Mouse (Mus musculus): Measurements from ENCODE around the gene Ssr2. TPM values are rescaled to one million over a fixed set of nuclear protein-coding genes. Genes with fewer than 3 reads are reported as not detected.

Gene Ssr2
- total and polyA plus RNA-seq, 3 experiments, result 346 to 377 (median 364) TPM

DNA sequence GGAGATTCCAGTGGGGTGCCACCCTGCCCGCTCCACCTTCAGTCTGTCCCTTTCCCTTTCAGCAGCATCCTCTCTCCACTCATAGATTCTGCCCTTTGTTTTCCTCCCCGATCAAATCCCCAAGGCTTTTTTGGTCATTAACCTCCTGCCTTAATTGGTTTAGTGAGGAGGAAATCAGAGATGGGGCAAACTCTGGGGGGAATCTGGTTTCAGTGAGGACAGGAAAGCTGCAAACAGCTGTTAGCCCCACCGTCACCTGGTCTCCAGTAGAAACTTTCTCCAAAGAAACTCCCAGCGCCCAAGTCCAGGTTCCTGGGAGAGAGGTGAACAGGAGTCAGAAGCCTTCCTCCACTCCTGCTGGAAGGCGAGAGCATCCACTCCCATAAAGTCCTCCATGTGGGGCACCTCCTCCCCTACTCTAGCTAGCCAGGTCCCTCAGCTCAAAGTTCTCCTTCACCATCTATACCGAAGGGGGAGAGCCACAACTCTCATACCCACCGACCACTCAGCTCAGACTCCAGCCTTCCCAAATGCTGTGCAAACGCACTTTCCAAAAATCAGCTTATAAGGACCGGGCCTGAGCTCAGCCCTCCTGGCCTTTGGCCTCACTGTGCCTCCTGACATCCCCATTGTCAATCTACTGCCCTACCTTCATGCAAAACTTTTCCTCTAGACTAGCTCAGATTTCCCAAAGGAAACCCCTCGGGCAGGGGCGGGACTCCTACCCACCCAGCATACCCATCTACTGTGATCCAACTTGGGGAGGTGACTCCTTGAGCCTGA, 45.4 kb upstream of the Ssr2 start:
- peaks cover 20 to 53% of the 10 kb centered on the region in 2 experiments for H3K4me1 ChIP-seq (ENCODE audit: control insufficient read depth in 1 of 2, insufficient read depth in 2 of 2)
- no peaks in the 10 kb centered on the region for H3K79me2 ChIP-seq (replicated peaks; ENCODE audit: control insufficient read depth, extremely low read depth, insufficient read depth, poor library complexity, severe bottlenecking)
- H3K27me3 ChIP-seq (replicated peaks), result peaks cover 9% of the 10 kb centered on the region
- no peak for TF ChIP-seq TBP (conservative IDR thresholded peaks at IDR 0.05; ENCODE audit: low read depth, low read length)
- in situ Hi-C loops (cut with MboI; ENCODE audit: low pct_ligation_motif_present, low pct_unique_long_range_greater_than_20kb, low sequenced_read_pairs), result no loop called here
- H3K4me2 ChIP-seq (ENCODE audit: insufficient read depth, low read depth, poor library complexity, severe bottlenecking), result peak overlapping the region; percentile 92
- peaks cover 0 to 17% of the 10 kb centered on the region in 2 experiments for H3K36me3 ChIP-seq (replicated peaks in 1 of 2; ENCODE audit: control insufficient read depth in 1 of 2, insufficient read depth in 1 of 2, low read length in 1 of 2)
- H3K27ac ChIP-seq (ENCODE audit: insufficient read depth, low read depth), result no peak overlapping the region
- H3K9me3 ChIP-seq (replicated peaks; ENCODE audit: low read length), result no peaks in the 10 kb centered on the region
- dilution Hi-C loops (cut with MboI; ENCODE audit: extremely low pct_ligation_motif_present, extremely low pct_unique_long_range_greater_than_20kb, low sequenced_read_pairs), result no loop called here
- DNase-seq (ENCODE audit: extremely low read depth), result no peak
- peak overlapping the region; percentile 95; the same call in 1 of the 2 replicates for H3K9ac ChIP-seq (ENCODE audit: insufficient read depth, low read depth)
- peak overlapping the region in 2 of 3 experiments; percentile 59 to 79 for H3K4me3 ChIP-seq (replicated peaks in 1 of 3; ENCODE audit: low read depth in 2 of 3, low read length in 2 of 3, poor library complexity in 1 of 3)

DNA sequence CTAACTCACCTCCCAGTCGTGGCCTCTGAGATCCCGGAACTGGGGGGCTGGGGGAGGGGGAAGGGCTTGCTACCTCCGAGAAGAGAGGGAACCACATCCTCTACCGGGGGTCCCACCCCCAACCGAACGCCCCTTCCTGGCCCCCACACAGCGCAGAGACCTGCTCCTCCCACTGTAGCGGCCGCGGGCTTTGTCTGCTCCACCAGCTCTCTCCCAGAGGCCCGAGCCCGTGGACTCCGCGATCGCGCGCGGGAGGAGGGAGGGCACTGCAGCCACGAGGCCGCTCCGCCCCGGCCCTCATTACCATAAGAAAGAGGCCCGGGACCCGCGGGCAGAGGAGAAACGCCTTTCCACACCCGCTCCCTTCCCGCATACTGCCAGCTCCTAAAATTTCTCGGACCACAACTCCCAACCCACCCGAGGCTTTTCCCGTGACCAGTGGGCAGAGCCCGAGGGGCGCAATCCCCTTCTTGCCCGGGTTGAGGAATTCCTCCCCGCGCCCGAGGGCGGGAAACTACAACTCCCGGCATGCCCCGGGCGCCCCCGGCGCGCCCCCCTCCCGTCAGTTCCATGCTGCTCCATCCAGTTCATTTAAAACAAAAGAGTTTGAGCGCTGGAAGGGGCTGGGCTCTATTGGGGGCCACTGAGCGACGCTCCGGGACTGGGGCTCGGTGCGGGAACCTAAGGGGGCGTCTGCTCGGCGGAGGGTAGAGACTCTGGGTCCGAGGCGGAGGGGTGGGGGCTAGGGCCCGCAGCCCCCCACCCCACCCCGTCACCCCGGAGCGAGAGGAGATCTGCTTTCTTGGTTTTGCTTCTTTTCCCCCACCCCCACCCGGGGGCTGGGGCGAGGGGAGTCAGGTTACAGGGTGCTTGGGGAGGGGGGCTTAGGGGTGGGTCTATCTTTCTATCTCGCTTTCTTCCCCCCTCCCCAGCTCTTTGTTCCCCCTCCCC, 44.1 kb upstream of the Ssr2 start:
- peak overlapping the region; percentile 90 for H3K4me2 ChIP-seq (ENCODE audit: insufficient read depth, low read depth, poor library complexity, severe bottlenecking)
- peak overlapping the region; percentile 59 to 84 (median 79) for H3K4me3 ChIP-seq (replicated peaks in 1 of 3; ENCODE audit: low read depth in 2 of 3, low read length in 2 of 3, poor library complexity in 1 of 3)
- dilution Hi-C loops (cut with MboI; ENCODE audit: extremely low pct_ligation_motif_present, extremely low pct_unique_long_range_greater_than_20kb, low sequenced_read_pairs) (no loop called here), in situ Hi-C loops (cut with MboI; ENCODE audit: low pct_ligation_motif_present, low pct_unique_long_range_greater_than_20kb, low sequenced_read_pairs) (no loop called here)
- H3K4me1 ChIP-seq (ENCODE audit: control insufficient read depth in 1 of 2, insufficient read depth in 2 of 2), result peaks cover 20 to 48% of the 10 kb centered on the region in 2 experiments
- peaks cover 9% of the 10 kb centered on the region for H3K27me3 ChIP-seq (replicated peaks)
- H3K9me3 ChIP-seq (replicated peaks; ENCODE audit: low read length), result no peaks in the 10 kb centered on the region
- peak overlapping the region; percentile 95 for H3K9ac ChIP-seq (ENCODE audit: insufficient read depth, low read depth)
- peak; percentile 61 for DNase-seq (ENCODE audit: extremely low read depth)
- peak overlapping the region; percentile 26; the same call in 1 of the 2 replicates for H3K27ac ChIP-seq (ENCODE audit: insufficient read depth, low read depth)
- peaks cover 7 to 23% of the 10 kb centered on the region in 2 experiments for H3K36me3 ChIP-seq (replicated peaks in 1 of 2; ENCODE audit: control insufficient read depth in 1 of 2, insufficient read depth in 1 of 2, low read length in 1 of 2)
- H3K79me2 ChIP-seq (replicated peaks; ENCODE audit: control insufficient read depth, extremely low read depth, insufficient read depth, poor library complexity, severe bottlenecking), result no peaks in the 10 kb centered on the region
- TF ChIP-seq HCFC1 (IDR thresholded peaks at IDR 0.05; ENCODE audit: low read depth, low read length) (peak; percentile 98), PAX5 (IDR thresholded peaks at IDR 0.05; ENCODE audit: low read length) (no peak), KAT2A (IDR thresholded peaks at IDR 0.05; ENCODE audit: insufficient replicate concordance, low read length) (peak; percentile 80; the same call in 1 of the 2 replicates), ELF1 (IDR thresholded peaks at IDR 0.05; ENCODE audit: low read depth, low read length) (peak; percentile 79), USF2 (conservative IDR thresholded peaks at IDR 0.05; ENCODE audit: low read depth, low read length) (no peak), ZNF384 (IDR thresholded peaks at IDR 0.05; ENCODE audit: low read depth, low read length) (no peak), SIN3A (IDR thresholded peaks at IDR 0.05; ENCODE audit: low read length) (peak; percentile 95), USF1 (IDR thresholded peaks at IDR 0.05; ENCODE audit: low read depth, low read length) (no peak), CTCF (conservative IDR thresholded peaks at IDR 0.05 in 1 of 2, IDR thresholded peaks at IDR 0.05 in 1 of 2; ENCODE audit: low read depth in 2 of 2, low read length in 2 of 2) (0 out of 4 replicates have a peak, but pooled peaks of 1 of the 2 experiments have one; percentile 2), MAFK (IDR thresholded peaks at IDR 0.05; ENCODE audit: insufficient replicate concordance, low read length) (no peak), ETS1 (conservative IDR thresholded peaks at IDR 0.05; ENCODE audit: low read depth, low read length) (0 out of 2 replicates have a peak, but pooled peaks have one; percentile 20), CHD1 (IDR thresholded peaks at IDR 0.05; ENCODE audit: low read depth, low read length) (no peak), E2F4 (IDR thresholded peaks at IDR 0.05; ENCODE audit: insufficient replicate concordance, low read depth, low read length) (no peak; the same call in 1 of the 2 replicates), JUND (conservative IDR thresholded peaks at IDR 0.05; ENCODE audit: low read depth, low read length) (no peak), MAX (IDR thresholded peaks at IDR 0.05; ENCODE audit: low read length) (no peak), IRF4 (IDR thresholded peaks at IDR 0.05; ENCODE audit: low read depth, low read length) (peak; percentile 12; the same call in 1 of the 2 replicates), NELFE (IDR thresholded peaks at IDR 0.05; ENCODE audit: low read depth, low read length) (peak; percentile 56), SMC3 (IDR thresholded peaks at IDR 0.05; ENCODE audit: low read depth, low read length) (no peak), CHD2 (IDR thresholded peaks at IDR 0.05; ENCODE audit: low read length) (peak; percentile 90), TBP (conservative IDR thresholded peaks at IDR 0.05; ENCODE audit: low read depth, low read length) (no peak), ZC3H11A (IDR thresholded peaks at IDR 0.05; ENCODE audit: low read depth, low read length) (no peak), EP300 (IDR thresholded peaks at IDR 0.05; ENCODE audit: low read length) (no peak), RAD21 (IDR thresholded peaks at IDR 0.05; ENCODE audit: low read depth, low read length) (no peak), MEF2A (IDR thresholded peaks at IDR 0.05; ENCODE audit: borderline replicate concordance, low read depth, low read length) (peak; percentile 37; the same call in 1 of the 2 replicates), BHLHE40 (IDR thresholded peaks at IDR 0.05; ENCODE audit: low read depth, low read length) (no peak; the same call in 1 of the 2 replicates), RCOR1 (conservative IDR thresholded peaks at IDR 0.05; ENCODE audit: low read depth, low read length) (no peak), ZKSCAN1 (IDR thresholded peaks at IDR 0.05; ENCODE audit: borderline replicate concordance, low read depth, low read length) (no peak), NRF1 (IDR thresholded peaks at IDR 0.05; ENCODE audit: low read depth, low read length) (no peak)

Data from CH12.LX (cell line).